Mouse (Mus musculus): ENCODE measurements at regions not wholly inside any gene's neighbourhood (a gene's known extent, or its start where the extent isn't known, plus 50 kb on each side); places are given as distances from the start of the nearest gene placed in this dataset.

DNA sequence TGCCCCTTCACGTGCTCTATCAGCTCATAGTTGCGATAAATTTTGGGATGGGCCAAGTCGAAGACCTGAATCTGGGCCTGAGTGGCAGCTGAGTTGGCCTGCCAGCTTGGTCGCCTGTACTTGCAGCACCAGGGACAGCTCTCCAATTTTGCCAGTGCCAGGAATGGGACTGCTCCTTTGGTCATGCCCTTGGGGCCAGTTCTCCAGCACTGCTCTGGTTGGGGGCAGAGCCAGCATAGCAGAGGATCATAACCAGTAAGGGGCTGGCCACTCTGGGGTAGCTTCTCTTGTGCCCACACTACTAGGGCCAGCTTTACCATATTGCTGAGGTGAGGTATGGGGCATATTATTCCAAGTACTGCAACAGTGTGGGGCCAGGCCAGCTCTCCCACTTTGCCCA lies 397.0 kb upstream of the Cadm2 start:
- Histone ChIP-seq H3K4me3 (replicated peaks) (no peak overlapping the region), H3K36me3 (no peaks in the 10 kb centered on the region), H3K4me2 (no peak overlapping the region), H3K27ac (no peak overlapping the region), H3K9ac (no peak overlapping the region), H3K27me3 (replicated peaks) (no peaks in the 10 kb centered on the region), H3K4me1 (no peaks in the 10 kb centered on the region), H3K9me3 (no peaks in the 10 kb centered on the region)
- ATAC-seq (ENCODE audit: insufficient read depth, low FRiP score, low read depth): no peak
- WGBS: 67% methylated on average over 4 of the region's 4 CpGs

DNA sequence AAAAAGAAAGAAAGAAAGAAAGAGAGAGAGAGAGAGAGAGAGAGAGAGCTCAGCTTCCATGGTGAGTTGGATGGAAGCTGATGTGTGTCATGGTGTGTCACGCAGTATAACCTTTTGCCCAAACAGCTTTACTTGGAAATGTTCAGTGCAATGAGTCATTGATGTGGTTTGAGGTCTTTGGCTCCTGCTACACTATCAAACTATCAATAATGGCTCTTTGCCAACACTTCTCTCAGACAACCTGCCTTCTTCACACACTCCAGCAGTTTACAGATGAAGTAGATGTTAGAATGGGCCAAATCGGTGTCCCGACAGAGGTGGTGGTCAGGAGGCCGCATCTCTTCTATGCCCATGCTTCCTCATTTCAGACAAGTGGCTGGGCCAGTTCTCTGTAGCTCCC lies 369.0 kb upstream of the Cadm2 start:
- 88% methylated on average over 4 of the region's 4 CpGs for WGBS
- H3K4me1 ChIP-seq: no peaks in the 10 kb centered on the region
- no peaks in the 10 kb centered on the region for H3K9me3 ChIP-seq
- no peaks in the 10 kb centered on the region for H3K36me3 ChIP-seq
- no peaks in the 10 kb centered on the region for H3K27me3 ChIP-seq (replicated peaks)
- H3K4me3 ChIP-seq (replicated peaks): no peak overlapping the region
- H3K4me2 ChIP-seq: no peak overlapping the region
- H3K9ac ChIP-seq: no peak overlapping the region
- no peak for ATAC-seq (ENCODE audit: insufficient read depth, low FRiP score, low read depth)
- no peak overlapping the region for H3K27ac ChIP-seq

DNA sequence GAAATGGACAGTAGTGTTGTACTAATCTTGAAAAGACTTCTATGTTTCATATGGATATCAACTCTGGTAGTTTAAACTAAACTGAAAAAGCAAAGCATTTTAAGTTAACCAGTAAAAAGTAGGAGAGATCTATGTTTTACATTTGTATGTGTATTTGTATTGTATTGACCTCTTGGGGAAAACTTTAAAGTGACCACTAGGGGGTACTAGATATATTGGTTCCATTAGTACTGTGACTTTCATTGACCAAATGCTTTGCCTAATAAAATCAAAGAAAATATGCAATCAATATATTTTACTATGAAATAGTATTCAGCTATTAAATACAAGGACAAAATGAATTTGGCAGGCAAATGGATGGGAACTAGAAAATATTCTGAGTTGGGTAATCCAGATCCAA lies 355.9 kb upstream of the Cadm2 start:
- H3K4me1 ChIP-seq: no peaks in the 10 kb centered on the region
- no peak overlapping the region for H3K4me2 ChIP-seq
- no peak overlapping the region for H3K27ac ChIP-seq
- no peaks in the 10 kb centered on the region for H3K27me3 ChIP-seq (replicated peaks)
- no peaks in the 10 kb centered on the region for H3K9me3 ChIP-seq
- H3K4me3 ChIP-seq (replicated peaks): no peak overlapping the region
- H3K36me3 ChIP-seq: no peaks in the 10 kb centered on the region
- no peak for ATAC-seq (ENCODE audit: insufficient read depth, low FRiP score, low read depth)
- no peak overlapping the region for H3K9ac ChIP-seq

DNA sequence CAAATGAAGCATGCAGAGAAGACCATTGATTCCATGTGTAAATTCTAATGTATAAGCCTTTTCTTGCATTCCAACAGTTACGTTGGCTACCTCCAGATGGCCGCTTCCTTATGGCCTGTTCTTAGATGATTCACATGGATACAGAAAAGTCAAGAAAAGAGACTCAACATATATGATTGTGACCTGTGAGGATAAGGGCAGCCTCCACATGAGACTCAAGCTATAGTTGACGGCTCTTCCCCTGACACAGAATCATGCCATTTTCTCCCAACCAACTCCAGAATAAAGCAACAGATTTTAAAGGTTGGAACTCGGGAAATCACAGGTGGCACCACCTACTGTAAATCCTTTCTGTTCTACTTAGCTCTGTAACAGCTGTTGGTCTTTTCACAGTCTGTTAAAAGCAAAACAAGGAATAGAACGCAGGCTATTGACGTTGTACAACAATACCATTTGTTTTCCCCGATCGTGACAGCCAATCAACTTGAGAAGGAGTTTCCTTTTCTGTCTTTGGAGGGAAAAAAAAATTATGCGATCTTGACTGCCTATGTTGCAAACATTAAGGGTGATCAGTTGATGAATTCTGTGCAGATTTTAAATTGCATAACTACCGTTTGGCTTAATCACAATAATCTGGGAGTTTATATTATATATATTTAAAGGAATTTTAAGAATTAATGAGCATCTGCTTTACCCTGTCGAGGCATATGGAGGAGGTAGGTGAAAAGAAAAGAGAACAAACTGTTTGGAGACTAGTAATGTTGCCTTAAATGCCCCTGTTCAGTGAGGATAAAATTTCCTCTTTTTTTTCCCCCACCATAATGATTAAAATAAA lies 347.8 kb upstream of the Cadm2 start:
- 80% methylated on average over 11 of the region's 11 CpGs for WGBS
- no peak for ATAC-seq (ENCODE audit: insufficient read depth, low FRiP score, low read depth)
- no peaks in the 10 kb centered on the region for H3K27me3 ChIP-seq (replicated peaks)

DNA sequence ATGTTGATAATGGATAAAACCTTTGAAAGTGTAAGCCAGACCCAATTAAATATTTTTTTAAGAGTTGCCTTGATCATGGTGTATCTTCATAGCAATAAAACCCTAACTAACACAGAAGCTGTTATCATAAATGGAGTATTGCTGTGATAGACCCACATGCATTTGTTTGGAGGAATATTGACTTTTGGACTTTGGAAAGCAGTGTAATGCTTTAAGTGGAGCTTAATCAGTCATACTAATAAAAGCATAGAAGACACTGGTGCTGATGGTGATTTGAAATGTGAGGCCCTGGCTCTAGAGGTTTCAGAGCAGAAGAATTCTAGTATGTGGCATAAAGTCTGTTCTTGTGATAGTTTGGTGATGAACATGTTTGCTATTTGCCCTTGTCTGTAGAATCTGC lies 328.4 kb upstream of the Cadm2 start:
- Histone ChIP-seq H3K4me2 (no peak overlapping the region), H3K4me3 (replicated peaks) (no peak overlapping the region), H3K27me3 (replicated peaks) (no peaks in the 10 kb centered on the region), H3K9me3 (no peaks in the 10 kb centered on the region), H3K27ac (no peak overlapping the region), H3K9ac (no peak overlapping the region), H3K4me1 (no peaks in the 10 kb centered on the region), H3K36me3 (no peaks in the 10 kb centered on the region)
- no peak for ATAC-seq (ENCODE audit: insufficient read depth, low FRiP score, low read depth)

More for the DNA sequence above, 347.8 kb upstream of the Cadm2 start:
- H3K36me3 ChIP-seq: no peaks in the 10 kb centered on the region
- H3K27ac ChIP-seq: no peak overlapping the region
- no peak overlapping the region for H3K9ac ChIP-seq
- no peaks in the 10 kb centered on the region for H3K9me3 ChIP-seq
- no peaks in the 10 kb centered on the region for H3K4me1 ChIP-seq
- H3K4me3 ChIP-seq (replicated peaks): no peak overlapping the region
- no peak overlapping the region for H3K4me2 ChIP-seq

DNA sequence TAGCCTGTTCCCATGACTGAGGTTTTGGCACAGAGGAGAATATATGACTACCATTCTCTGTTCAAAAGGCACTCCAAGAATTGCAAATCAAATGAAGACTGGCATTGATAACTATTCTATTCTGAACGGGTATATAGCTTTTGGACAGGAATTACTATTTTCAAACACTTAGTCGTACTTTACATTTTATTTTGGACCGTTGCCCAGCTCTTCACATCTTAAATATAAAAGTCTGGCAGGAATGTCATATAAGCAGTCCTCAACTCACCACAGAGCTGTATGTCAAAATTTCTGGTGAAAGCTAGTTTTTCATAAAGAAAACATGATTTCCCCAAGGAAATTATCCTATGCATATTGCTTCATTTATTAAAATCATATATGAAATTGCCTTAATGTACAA lies 323.7 kb upstream of the Cadm2 start:
- H3K27ac ChIP-seq: no peak overlapping the region
- no peak overlapping the region for H3K9ac ChIP-seq
- H3K36me3 ChIP-seq: no peaks in the 10 kb centered on the region
- H3K27me3 ChIP-seq (replicated peaks): no peaks in the 10 kb centered on the region
- no peak for ATAC-seq (ENCODE audit: insufficient read depth, low FRiP score, low read depth)
- H3K4me2 ChIP-seq: no peak overlapping the region
- no peak overlapping the region for H3K4me3 ChIP-seq (replicated peaks)
- WGBS: 54% methylated on average over 3 of the region's 3 CpGs
- H3K9me3 ChIP-seq: no peaks in the 10 kb centered on the region
- no peaks in the 10 kb centered on the region for H3K4me1 ChIP-seq

DNA sequence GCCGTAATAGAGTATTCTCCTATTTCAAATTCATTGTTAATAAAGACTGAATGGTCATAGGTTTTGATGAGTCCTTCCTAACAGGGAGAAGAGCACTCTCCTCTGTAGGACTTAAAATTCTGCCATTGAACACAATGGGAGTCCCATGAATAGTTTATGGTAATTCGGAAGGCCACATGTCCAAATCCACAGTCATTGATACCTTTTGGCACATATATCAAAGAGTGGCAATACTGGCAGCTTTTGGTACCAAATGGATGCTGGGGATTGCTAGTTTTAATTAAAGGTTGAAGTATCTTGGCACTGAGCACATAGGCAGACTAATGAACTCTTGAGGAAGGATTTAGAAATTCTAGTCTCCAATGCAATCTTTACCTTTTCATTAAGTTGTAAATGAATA lies 298.5 kb upstream of the Cadm2 start:
- Histone ChIP-seq H3K9me3 (no peaks in the 10 kb centered on the region), H3K4me1 (no peaks in the 10 kb centered on the region), H3K27ac (no peak overlapping the region), H3K9ac (no peak overlapping the region), H3K4me2 (no peak overlapping the region), H3K4me3 (replicated peaks) (no peak overlapping the region), H3K27me3 (replicated peaks) (no peaks in the 10 kb centered on the region), H3K36me3 (no peaks in the 10 kb centered on the region)
- WGBS: 88% methylated on average over 2 of the region's 2 CpGs
- ATAC-seq (ENCODE audit: insufficient read depth, low FRiP score, low read depth): no peak

DNA sequence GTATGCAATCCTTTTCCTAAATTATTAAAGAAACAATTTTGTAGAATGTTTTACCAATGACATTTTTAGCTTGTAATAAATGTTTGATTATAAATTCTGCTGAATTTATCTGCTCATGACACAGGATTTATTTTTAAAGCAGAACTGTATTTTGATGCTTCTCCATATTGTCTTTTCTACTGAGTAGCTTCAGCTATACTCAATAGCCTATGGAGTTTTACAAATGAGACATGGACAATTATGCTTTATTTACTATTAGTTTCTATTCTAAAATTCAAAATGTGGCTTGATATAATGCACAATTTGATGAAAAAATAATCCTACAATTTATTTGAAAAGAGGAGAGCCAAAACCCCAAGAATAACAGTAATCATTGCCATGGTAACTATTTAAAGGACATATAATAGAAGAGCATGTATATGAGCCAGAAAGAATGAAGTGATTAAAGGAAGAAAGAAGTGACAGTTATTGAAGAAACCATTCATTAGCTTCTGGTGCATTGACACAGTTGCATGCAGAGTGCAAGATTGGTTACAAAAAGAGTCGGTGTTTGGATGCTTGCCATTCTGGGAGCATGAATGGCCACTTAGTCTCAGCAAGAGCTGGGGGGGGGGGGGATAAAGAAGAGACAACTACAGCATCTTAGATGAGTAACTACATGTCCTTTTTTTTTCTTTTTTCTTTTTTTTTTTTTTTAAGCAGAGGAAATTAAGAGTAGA lies 250.8 kb upstream of the Cadm2 start:
- WGBS: 78% methylated on average over 1 of the region's 1 CpGs
- no peaks in the 10 kb centered on the region for H3K4me1 ChIP-seq
- no peaks in the 10 kb centered on the region for H3K9me3 ChIP-seq
- no peaks in the 10 kb centered on the region for H3K36me3 ChIP-seq
- H3K4me3 ChIP-seq (replicated peaks): no peak overlapping the region
- H3K4me2 ChIP-seq: no peak overlapping the region
- no peak for ATAC-seq (ENCODE audit: insufficient read depth, low FRiP score, low read depth)
- H3K9ac ChIP-seq: no peak overlapping the region
- no peaks in the 10 kb centered on the region for H3K27me3 ChIP-seq (replicated peaks)
- no peak overlapping the region for H3K27ac ChIP-seq

DNA sequence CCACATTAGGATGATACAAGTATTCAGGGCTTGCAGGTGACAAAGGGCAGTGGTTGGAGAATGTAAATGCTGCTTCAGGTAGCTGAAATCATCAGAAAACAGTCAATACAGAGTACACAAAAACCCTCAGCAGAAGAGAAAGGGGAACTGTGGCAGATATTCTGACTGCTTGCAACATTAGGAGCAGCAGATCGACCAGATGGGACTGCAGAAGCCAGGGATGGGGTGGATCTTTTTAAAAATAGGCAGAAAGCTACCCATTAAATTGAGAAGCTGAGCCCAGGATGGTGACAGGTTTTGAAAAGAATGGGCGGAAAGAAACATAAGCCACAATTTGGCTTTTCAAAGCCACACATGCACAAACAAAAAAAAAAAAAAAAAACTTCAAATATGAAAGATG lies 229.5 kb upstream of the Cadm2 start:
- H3K4me2 ChIP-seq: no peak overlapping the region
- H3K4me3 ChIP-seq (replicated peaks): no peak overlapping the region
- 53% methylated on average over 2 of the region's 2 CpGs for WGBS
- no peaks in the 10 kb centered on the region for H3K36me3 ChIP-seq
- H3K4me1 ChIP-seq: no peaks in the 10 kb centered on the region
- no peak overlapping the region for H3K27ac ChIP-seq
- no peak for ATAC-seq (ENCODE audit: insufficient read depth, low FRiP score, low read depth)
- H3K27me3 ChIP-seq (replicated peaks): no peaks in the 10 kb centered on the region
- no peaks in the 10 kb centered on the region for H3K9me3 ChIP-seq
- H3K9ac ChIP-seq: no peak overlapping the region

DNA sequence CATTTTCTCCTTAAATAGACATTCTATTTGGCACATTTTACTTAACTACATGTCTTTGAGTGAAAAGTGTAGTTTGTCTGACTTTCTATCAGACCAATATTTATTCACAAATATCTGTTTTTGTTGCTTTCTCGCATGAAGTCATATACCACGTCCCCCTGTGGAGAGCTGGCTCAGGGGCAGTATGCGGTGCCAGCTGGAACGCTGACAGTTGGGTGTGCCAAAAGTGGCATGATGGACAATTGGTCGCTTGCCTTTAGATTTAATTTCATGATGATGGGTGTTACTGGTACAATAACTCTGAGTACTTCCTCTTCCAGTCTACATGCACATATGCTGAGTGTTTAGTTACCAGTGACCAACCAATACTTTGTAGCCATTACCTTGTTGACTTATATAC lies 223.8 kb upstream of the Cadm2 start:
- no peaks in the 10 kb centered on the region for H3K27me3 ChIP-seq (replicated peaks)
- no peaks in the 10 kb centered on the region for H3K9me3 ChIP-seq
- WGBS: 77% methylated on average over 5 of the region's 5 CpGs
- H3K27ac ChIP-seq: no peak overlapping the region
- ATAC-seq (ENCODE audit: insufficient read depth, low FRiP score, low read depth): no peak
- no peak overlapping the region for H3K4me2 ChIP-seq
- H3K36me3 ChIP-seq: no peaks in the 10 kb centered on the region
- no peak overlapping the region for H3K4me3 ChIP-seq (replicated peaks)
- H3K4me1 ChIP-seq: no peaks in the 10 kb centered on the region
- no peak overlapping the region for H3K9ac ChIP-seq

DNA sequence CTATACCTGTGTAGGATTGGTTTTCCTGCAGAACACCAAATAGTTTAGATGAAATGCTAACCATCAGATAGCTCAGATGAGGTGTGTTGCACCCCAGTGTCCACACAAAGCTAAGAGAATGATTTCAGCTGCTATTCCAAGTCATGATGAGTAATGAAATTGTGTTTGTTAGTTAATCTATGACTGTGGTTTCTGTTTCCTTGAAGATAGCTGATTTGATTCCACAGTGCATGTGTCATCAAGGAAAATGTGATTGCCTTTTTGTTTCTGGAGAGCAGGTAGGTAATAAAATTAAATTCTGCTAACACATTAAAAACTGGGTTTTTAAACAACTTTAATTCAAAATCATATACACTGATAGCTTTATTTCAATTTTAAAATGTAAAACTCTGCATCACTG lies 176.5 kb upstream of the Cadm2 start:
- Histone ChIP-seq H3K4me2 (no peak overlapping the region), H3K9ac (no peak overlapping the region), H3K4me1 (no peaks in the 10 kb centered on the region), H3K27me3 (replicated peaks) (no peaks in the 10 kb centered on the region), H3K4me3 (replicated peaks) (no peak overlapping the region), H3K27ac (no peak overlapping the region), H3K36me3 (no peaks in the 10 kb centered on the region), H3K9me3 (no peaks in the 10 kb centered on the region)
- ATAC-seq (ENCODE audit: insufficient read depth, low FRiP score, low read depth): no peak

DNA sequence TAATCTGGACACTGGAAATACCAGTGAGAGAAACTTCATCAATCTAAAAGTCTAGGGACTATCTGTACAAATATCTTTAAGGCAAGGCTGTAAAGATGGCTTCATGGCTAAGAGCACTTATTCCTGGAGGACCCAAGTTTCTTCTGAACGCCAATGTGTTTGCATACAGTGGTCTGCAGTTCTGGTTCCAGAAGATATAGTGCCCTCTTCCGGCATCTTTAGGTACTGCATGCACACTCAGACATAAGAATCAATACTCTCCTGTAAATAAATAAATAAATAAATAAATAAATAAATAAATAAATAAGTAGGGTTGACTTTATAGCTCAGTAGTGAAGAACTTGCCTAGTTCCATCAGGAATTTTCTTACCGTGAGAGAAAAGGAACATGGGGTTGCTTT lies 155.4 kb upstream of the Cadm2 start:
- Histone ChIP-seq H3K36me3 (no peaks in the 10 kb centered on the region), H3K27ac (no peak overlapping the region), H3K4me1 (no peaks in the 10 kb centered on the region), H3K9me3 (no peaks in the 10 kb centered on the region), H3K27me3 (replicated peaks) (no peaks in the 10 kb centered on the region), H3K9ac (no peak overlapping the region), H3K4me2 (no peak overlapping the region), H3K4me3 (replicated peaks) (no peak overlapping the region)
- 48% methylated on average over 3 of the region's 3 CpGs for WGBS
- ATAC-seq (ENCODE audit: insufficient read depth, low FRiP score, low read depth): no peak
